Mouse (Mus musculus): ENCODE measurements around the gene Gabbr1. TPM values are rescaled to one million over a fixed set of nuclear protein-coding genes. Genes with fewer than 3 reads are reported as not detected.

Gabbr1 gene
- polyA plus RNA-seq, 1 experiment from 2014 or later = 18.1 TPM

- 76% methylated on average over 10 of the region's 10 CpGs for WGBS
- no peaks in the 10 kb centered on the region for H3K9me3 ChIP-seq
- no peak overlapping the region for H3K27ac ChIP-seq
- H3K4me3 ChIP-seq (replicated peaks) = no peak overlapping the region
- peaks cover 99% of the 10 kb centered on the region for H3K36me3 ChIP-seq
- H3K4me1 ChIP-seq (replicated peaks) = no peaks in the 10 kb centered on the region
- no peak for ATAC-seq (ENCODE audit: insufficient number of reproducible peaks, insufficient read depth, low FRiP score, low TSS enrichment, low read depth)
- H3K9ac ChIP-seq (replicated peaks) = no peak overlapping the region
- no peak overlapping the region for H3K4me2 ChIP-seq
- no peaks in the 10 kb centered on the region for H3K27me3 ChIP-seq
Measured at GRCm38 (mm10) chr17:37063063-37063462, 17.3 kb downstream of the Gabbr1 start.

DNA sequence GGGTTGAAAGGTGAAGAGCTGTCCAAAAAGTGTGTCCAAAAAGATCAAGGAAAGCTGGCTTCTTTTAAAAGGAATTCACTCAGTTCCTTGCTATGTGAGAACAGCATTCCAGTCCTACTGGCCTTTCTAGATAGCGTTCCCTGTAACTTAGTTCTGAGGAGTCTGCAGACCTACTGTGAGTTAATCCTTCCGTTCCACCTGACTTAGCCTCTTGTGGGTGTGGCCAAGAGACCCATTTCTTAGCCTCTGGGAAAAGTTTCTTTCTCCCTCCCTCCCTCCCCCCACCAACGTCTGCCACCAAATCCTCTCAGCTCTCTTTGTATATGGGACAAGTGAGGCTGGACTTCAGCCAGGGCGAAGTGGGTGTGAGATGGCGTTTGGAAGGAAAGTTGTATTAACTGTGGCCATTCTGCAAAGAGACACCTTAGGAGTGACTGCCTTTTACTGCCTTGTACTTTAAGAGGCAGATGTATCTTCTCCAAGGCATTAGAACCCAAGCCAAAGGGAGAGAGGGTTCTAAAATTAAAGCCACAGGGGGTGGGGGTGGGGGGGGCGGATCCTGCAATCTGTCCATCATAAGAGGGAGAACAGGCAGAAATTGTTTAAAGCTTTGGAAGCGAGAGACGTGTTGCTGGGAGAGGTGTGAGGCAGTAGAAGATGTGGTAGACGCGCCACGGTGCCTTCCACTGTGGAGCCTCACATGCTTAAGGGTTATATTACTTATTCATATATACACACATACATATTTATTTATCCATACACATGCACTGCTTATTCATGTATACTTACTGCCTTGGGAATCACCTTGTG, 18.1 kb downstream of the Gabbr1 start:
- WGBS = 87% methylated on average over 11 of the region's 11 CpGs

GRCm38 (mm10) chr17:37065993-37066392, 20.2 kb downstream of the Gabbr1 start:
- Histone ChIP-seq H3K27me3 (no peaks in the 10 kb centered on the region), H3K27ac (no peak overlapping the region), H3K36me3 (peaks cover 100% of the 10 kb centered on the region), H3K4me2 (no peak overlapping the region), H3K9me3 (no peaks in the 10 kb centered on the region), H3K9ac (replicated peaks) (no peak overlapping the region), H3K4me1 (replicated peaks) (no peaks in the 10 kb centered on the region), H3K4me3 (replicated peaks) (no peak overlapping the region)
- WGBS = 92% methylated on average over 2 of the region's 2 CpGs
- ATAC-seq (ENCODE audit: insufficient number of reproducible peaks, insufficient read depth, low FRiP score, low TSS enrichment, low read depth) = no peak

More for the DNA sequence above, 18.1 kb downstream of the Gabbr1 start:
- H3K36me3 ChIP-seq = peaks cover 99% of the 10 kb centered on the region
- no peak for ATAC-seq (ENCODE audit: insufficient number of reproducible peaks, insufficient read depth, low FRiP score, low TSS enrichment, low read depth)
- H3K27me3 ChIP-seq = no peaks in the 10 kb centered on the region
- no peaks in the 10 kb centered on the region for H3K4me1 ChIP-seq (replicated peaks)
- H3K27ac ChIP-seq = no peak overlapping the region
- no peaks in the 10 kb centered on the region for H3K9me3 ChIP-seq
- H3K4me3 ChIP-seq (replicated peaks) = no peak overlapping the region
- H3K4me2 ChIP-seq = no peak overlapping the region
- H3K9ac ChIP-seq (replicated peaks) = no peak overlapping the region

- H3K9ac ChIP-seq (replicated peaks) = no peak overlapping the region
- 76% methylated on average over 1 of the region's 1 CpGs for WGBS
- ATAC-seq (ENCODE audit: insufficient number of reproducible peaks, insufficient read depth, low FRiP score, low TSS enrichment, low read depth) = no peak
- H3K36me3 ChIP-seq = peaks cover 99% of the 10 kb centered on the region
- H3K9me3 ChIP-seq = no peaks in the 10 kb centered on the region
- no peak overlapping the region for H3K4me2 ChIP-seq
- no peak overlapping the region for H3K27ac ChIP-seq
- no peaks in the 10 kb centered on the region for H3K4me1 ChIP-seq (replicated peaks)
- H3K4me3 ChIP-seq (replicated peaks) = no peak overlapping the region
- H3K27me3 ChIP-seq = no peaks in the 10 kb centered on the region
Measured at GRCm38 (mm10) chr17:37067861-37068260, 22.1 kb downstream of the Gabbr1 start.

GRCm38 (mm10) chr17:37070121-37070520, 24.4 kb downstream of the Gabbr1 start:
- WGBS = 89% methylated on average over 8 of the region's 8 CpGs
- H3K27ac ChIP-seq = no peak overlapping the region
- H3K4me1 ChIP-seq (replicated peaks) = no peaks in the 10 kb centered on the region
- H3K27me3 ChIP-seq = no peaks in the 10 kb centered on the region
- H3K9ac ChIP-seq (replicated peaks) = no peak overlapping the region
- no peak for ATAC-seq (ENCODE audit: insufficient number of reproducible peaks, insufficient read depth, low FRiP score, low TSS enrichment, low read depth)
- peaks cover 99% of the 10 kb centered on the region for H3K36me3 ChIP-seq
- no peaks in the 10 kb centered on the region for H3K9me3 ChIP-seq
- H3K4me2 ChIP-seq = no peak overlapping the region
- no peak overlapping the region for H3K4me3 ChIP-seq (replicated peaks)

DNA sequence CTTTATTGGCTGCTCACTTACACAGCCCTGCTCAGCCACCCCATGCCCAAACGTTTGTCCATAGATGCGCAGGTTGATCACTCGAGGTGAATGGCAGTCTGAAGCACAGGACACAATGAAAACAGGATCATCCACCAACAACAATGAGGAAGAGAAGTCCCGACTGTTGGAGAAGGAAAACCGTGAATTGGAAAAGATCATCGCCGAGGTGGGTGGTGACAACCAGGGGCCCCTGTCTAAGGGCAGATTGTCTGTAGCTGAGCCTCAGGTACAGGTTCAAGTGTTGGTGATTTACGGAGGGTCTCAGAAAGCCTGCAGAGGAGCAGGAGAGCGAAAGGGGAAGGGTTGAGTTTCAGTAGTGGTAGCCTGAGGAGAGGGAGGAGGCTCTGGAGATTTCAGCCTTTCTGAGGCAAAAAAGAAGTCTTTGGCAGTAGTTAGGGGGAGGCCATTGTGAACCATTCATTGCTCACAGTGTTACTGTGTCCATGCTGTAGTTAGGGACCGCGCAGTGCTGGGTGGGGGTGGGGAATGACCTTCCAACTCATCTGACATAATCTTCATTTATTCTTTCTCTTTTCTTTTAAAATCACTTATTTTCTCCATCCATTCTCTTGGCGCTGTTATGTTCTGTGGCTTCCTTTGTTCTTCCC, 26.4 kb downstream of the Gabbr1 start:
- no peaks in the 10 kb centered on the region for H3K27me3 ChIP-seq
- H3K9ac ChIP-seq (replicated peaks) = no peak overlapping the region
- H3K4me2 ChIP-seq = no peak overlapping the region
- no peak for ATAC-seq (ENCODE audit: insufficient number of reproducible peaks, insufficient read depth, low FRiP score, low TSS enrichment, low read depth)
- WGBS = 85% methylated on average over 12 of the region's 12 CpGs
- H3K27ac ChIP-seq = no peak overlapping the region
- H3K4me3 ChIP-seq (replicated peaks) = no peak overlapping the region
- H3K9me3 ChIP-seq = no peaks in the 10 kb centered on the region
- peaks cover 94% of the 10 kb centered on the region for H3K36me3 ChIP-seq
- H3K4me1 ChIP-seq (replicated peaks) = no peaks in the 10 kb centered on the region

DNA sequence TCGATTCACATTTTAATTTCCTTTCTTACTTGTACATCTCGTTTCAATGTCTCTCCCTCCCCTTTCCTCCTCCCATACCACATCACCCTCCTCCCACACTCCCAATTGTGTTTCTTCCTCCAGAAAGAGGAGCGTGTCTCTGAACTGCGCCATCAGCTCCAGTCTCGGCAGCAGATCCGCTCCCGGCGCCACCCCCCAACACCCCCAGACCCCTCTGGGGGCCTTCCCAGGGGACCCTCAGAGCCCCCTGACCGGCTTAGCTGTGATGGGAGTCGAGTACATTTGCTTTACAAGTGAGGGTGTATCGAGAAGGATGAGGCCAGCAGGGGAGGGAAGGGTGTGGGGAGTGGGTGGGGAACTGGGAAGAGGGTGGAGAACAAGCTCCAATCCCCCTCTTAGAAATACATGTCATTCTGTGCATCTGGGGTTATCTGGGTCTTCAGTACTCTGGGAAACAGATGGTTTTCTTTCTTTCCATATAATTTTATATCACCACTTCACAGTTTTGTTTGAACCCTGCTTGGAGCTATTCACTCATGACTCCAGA, 27.0 kb downstream of the Gabbr1 start:
- ATAC-seq (ENCODE audit: insufficient number of reproducible peaks, insufficient read depth, low FRiP score, low TSS enrichment, low read depth) = no peak
- H3K27ac ChIP-seq = no peak overlapping the region
- no peaks in the 10 kb centered on the region for H3K9me3 ChIP-seq
- no peak overlapping the region for H3K9ac ChIP-seq (replicated peaks)
- H3K4me1 ChIP-seq (replicated peaks) = no peaks in the 10 kb centered on the region
- H3K27me3 ChIP-seq = no peaks in the 10 kb centered on the region
- H3K4me3 ChIP-seq (replicated peaks) = no peak overlapping the region
- H3K4me2 ChIP-seq = no peak overlapping the region
- peaks cover 88% of the 10 kb centered on the region for H3K36me3 ChIP-seq
- WGBS = 65% methylated on average over 11 of the region's 11 CpGs

DNA sequence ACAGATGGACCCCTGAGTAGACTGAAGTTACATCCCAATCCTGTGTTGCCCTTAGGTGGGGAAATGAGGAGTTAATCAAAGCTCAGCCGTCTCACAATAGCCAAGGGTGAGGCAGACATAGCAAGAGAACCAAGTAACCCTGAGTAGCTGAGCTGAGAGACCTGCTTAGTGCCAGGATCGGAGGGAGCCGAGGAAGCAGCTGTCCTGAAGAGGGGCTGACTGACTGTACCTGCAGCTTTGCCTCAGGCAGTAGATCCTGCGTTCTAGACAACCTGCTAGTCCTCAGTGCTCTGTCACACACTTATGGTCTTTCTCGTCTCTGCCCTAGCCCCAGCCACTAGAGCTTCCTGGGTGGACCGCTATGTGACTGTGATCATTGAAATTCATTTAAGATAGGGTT, 29.4 kb downstream of the Gabbr1 start:
- no peak overlapping the region for H3K27ac ChIP-seq
- no peak overlapping the region for H3K4me2 ChIP-seq
- H3K4me3 ChIP-seq (replicated peaks) = no peak overlapping the region
- WGBS = 89% methylated on average over 6 of the region's 6 CpGs
- no peak for ATAC-seq (ENCODE audit: insufficient number of reproducible peaks, insufficient read depth, low FRiP score, low TSS enrichment, low read depth)
- peaks cover 64% of the 10 kb centered on the region for H3K36me3 ChIP-seq
- H3K4me1 ChIP-seq (replicated peaks) = peaks cover 10% of the 10 kb centered on the region
- no peak overlapping the region for H3K9ac ChIP-seq (replicated peaks)
- H3K9me3 ChIP-seq = no peaks in the 10 kb centered on the region
- H3K27me3 ChIP-seq = no peaks in the 10 kb centered on the region

GRCm38 (mm10) chr17:37075766-37076165, 30.0 kb downstream of the Gabbr1 start:
- peaks cover 10% of the 10 kb centered on the region for H3K4me1 ChIP-seq (replicated peaks)
- H3K36me3 ChIP-seq = peaks cover 58% of the 10 kb centered on the region
- H3K9me3 ChIP-seq = no peaks in the 10 kb centered on the region
- H3K27me3 ChIP-seq = no peaks in the 10 kb centered on the region
- WGBS = 89% methylated on average over 2 of the region's 2 CpGs
- no peak overlapping the region for H3K4me3 ChIP-seq (replicated peaks)
- no peak overlapping the region for H3K4me2 ChIP-seq
- ATAC-seq (ENCODE audit: insufficient number of reproducible peaks, insufficient read depth, low FRiP score, low TSS enrichment, low read depth) = no peak
- no peak overlapping the region for H3K27ac ChIP-seq
- H3K9ac ChIP-seq (replicated peaks) = no peak overlapping the region

DNA sequence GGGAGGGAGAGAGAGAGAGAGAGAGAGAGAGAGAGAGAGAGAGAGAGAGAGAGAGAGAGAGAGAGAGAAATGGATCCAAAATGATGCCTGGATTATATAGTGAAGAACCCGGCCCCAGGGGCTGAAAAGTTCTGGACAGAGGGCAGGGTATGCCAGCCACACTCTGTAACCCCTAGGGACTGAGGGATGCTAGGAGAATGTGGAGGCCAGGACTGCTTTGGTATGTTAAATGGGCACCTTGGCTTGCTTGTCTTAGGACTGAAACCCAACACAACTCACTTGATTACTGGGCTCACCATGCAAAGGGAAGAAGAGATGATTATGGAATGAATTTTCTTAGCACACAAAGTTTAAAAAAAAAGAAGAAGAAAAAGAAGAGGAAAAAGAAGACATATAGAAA, 32.4 kb downstream of the Gabbr1 start:
- 47% methylated on average over 1 of the region's 1 CpGs for WGBS
- Histone ChIP-seq H3K27me3 (no peaks in the 10 kb centered on the region), H3K9me3 (no peaks in the 10 kb centered on the region), H3K4me3 (replicated peaks) (no peak overlapping the region), H3K9ac (replicated peaks) (no peak overlapping the region), H3K27ac (no peak overlapping the region), H3K4me2 (no peak overlapping the region), H3K36me3 (peaks cover 35% of the 10 kb centered on the region), H3K4me1 (replicated peaks) (peaks cover 10% of the 10 kb centered on the region)
- no peak for ATAC-seq (ENCODE audit: insufficient number of reproducible peaks, insufficient read depth, low FRiP score, low TSS enrichment, low read depth)

DNA sequence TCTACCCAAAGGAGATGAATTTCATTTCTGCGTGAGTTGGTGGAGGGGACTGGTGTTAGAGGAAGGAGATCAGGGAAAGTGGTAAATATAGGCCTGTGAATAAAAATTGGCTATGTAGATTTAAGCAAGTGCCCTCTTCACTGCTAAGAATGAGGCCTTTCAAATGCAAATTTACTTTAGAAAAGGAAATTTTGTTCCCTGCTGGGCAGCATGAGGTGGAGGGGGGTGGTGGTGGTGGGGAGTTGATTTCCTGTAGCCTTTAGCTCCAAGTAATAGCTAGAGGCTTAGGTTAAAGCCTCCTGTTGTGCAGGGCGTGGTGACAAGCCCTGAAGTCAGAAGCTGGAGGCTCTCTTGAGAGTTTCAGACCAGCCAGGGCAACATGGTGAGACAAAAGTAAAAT, 33.2 kb downstream of the Gabbr1 start:
- H3K9me3 ChIP-seq = no peaks in the 10 kb centered on the region
- no peaks in the 10 kb centered on the region for H3K27me3 ChIP-seq
- 0 out of 2 replicates have a peak overlapping the region, but pooled peaks have one; percentile 8 for H3K27ac ChIP-seq
- peaks cover 10% of the 10 kb centered on the region for H3K4me1 ChIP-seq (replicated peaks)
- peaks cover 27% of the 10 kb centered on the region for H3K36me3 ChIP-seq
- no peak overlapping the region for H3K4me2 ChIP-seq
- WGBS = 33% methylated on average over 2 of the region's 2 CpGs
- no peak overlapping the region for H3K9ac ChIP-seq (replicated peaks)
- no peak overlapping the region for H3K4me3 ChIP-seq (replicated peaks)
- no peak for ATAC-seq (ENCODE audit: insufficient number of reproducible peaks, insufficient read depth, low FRiP score, low TSS enrichment, low read depth)

Measured in limb, embryonic 12.5 days (tissue).